Mouse (Mus musculus): ENCODE measurements around the gene Cd79b. TPM values are rescaled to one million over a fixed set of nuclear protein-coding genes. Genes with fewer than 3 reads are reported as not detected.

Cd79b gene
- total RNA-seq, 2 experiments from 2014 or later, result not detected

GRCm38 (mm10) chr11:106282452-106282851, 32.1 kb downstream of the Cd79b start:
- DNase-seq (ENCODE audit: low spot score in 2 of 2), result no peak
- TF ChIP-seq CTCF (conservative IDR thresholded peaks at IDR 0.05), result no peak
- H3K27ac ChIP-seq, result no peak overlapping the region
- no peak overlapping the region for H3K4me3 ChIP-seq

GRCm38 (mm10) chr11:106276454-106276853, 38.1 kb downstream of the Cd79b start, which contains the start of gene Tcam1:
Gene Tcam1, plus strand, starts transcription at chr11:106276672.
- no peak within 1 kb of the TSS for H3K27ac ChIP-seq
- DNase-seq (ENCODE audit: low spot score in 2 of 2), result peak; percentile 93 to 97
- peak within 1 kb of the TSS; percentile 28; the same call in 1 of the 2 replicates for H3K4me3 ChIP-seq
- TF ChIP-seq CTCF (conservative IDR thresholded peaks at IDR 0.05), result peak; percentile 89

- H3K4me3 ChIP-seq, result no peak overlapping the region
- no peak for TF ChIP-seq CTCF (conservative IDR thresholded peaks at IDR 0.05)
- no peak overlapping the region for H3K27ac ChIP-seq
- no peak for DNase-seq (ENCODE audit: low spot score in 2 of 2)
Observed at GRCm38 (mm10) chr11:106274971-106275411, 39.6 kb downstream of the Cd79b start.

- no peak for DNase-seq (ENCODE audit: low spot score in 2 of 2)
- no peak for TF ChIP-seq CTCF (conservative IDR thresholded peaks at IDR 0.05)
- Histone ChIP-seq H3K27ac (no peak overlapping the region), H3K4me3 (no peak overlapping the region)
Observed at GRCm38 (mm10) chr11:106274374-106274773, 40.2 kb downstream of the Cd79b start.

- H3K27ac ChIP-seq, result 0 out of 2 replicates have a peak overlapping the region, but pooled peaks have one; percentile 95
Observed at GRCm38 (mm10) chr11:106273811-106274210, 40.8 kb downstream of the Cd79b start.

GRCm38 (mm10) chr11:106273311-106273684, 41.3 kb downstream of the Cd79b start:
- H3K27ac ChIP-seq, result peak overlapping the region; percentile 95
- DNase-seq (ENCODE audit: low spot score in 2 of 2), result no peak
- peak overlapping the region; percentile 74 for H3K4me3 ChIP-seq
- TF ChIP-seq CTCF (conservative IDR thresholded peaks at IDR 0.05), result no peak

More at GRCm38 (mm10) chr11:106273811-106274210, 40.8 kb downstream of the Cd79b start:
- DNase-seq (ENCODE audit: low spot score in 2 of 2), result no peak
- H3K4me3 ChIP-seq, result no peak overlapping the region
- TF ChIP-seq CTCF (conservative IDR thresholded peaks at IDR 0.05), result no peak

- Histone ChIP-seq H3K27ac (peak within 1 kb of the TSS; percentile 98), H3K4me3 (peak within 1 kb of the TSS; percentile 74)
- peak; percentile 98 to 100 for DNase-seq (ENCODE audit: low spot score in 2 of 2)
- no peak for TF ChIP-seq CTCF (conservative IDR thresholded peaks at IDR 0.05)
Observed at GRCm38 (mm10) chr11:106272644-106273310, 41.8 kb downstream of the Cd79b start, which contains the start of gene Smarcd2. Gene Smarcd2, minus strand, starts transcription at chr11:106272972.

GRCm38 (mm10) chr11:106271794-106272643, 42.5 kb downstream of the Cd79b start:
- DNase-seq (ENCODE audit: low spot score in 2 of 2), result no peak
- Histone ChIP-seq H3K4me3 (peak overlapping the region; percentile 74), H3K27ac (peak overlapping the region; percentile 98)
- TF ChIP-seq CTCF (conservative IDR thresholded peaks at IDR 0.05), result no peak

GRCm38 (mm10) chr11:106271131-106271793, 43.3 kb downstream of the Cd79b start:
- peak overlapping the region; percentile 98 for H3K27ac ChIP-seq
- no peak for DNase-seq (ENCODE audit: low spot score in 2 of 2)
- H3K4me3 ChIP-seq, result peak overlapping the region; percentile 74
- peak; percentile 49 for TF ChIP-seq CTCF (conservative IDR thresholded peaks at IDR 0.05)

- peak overlapping the region; percentile 31 for H3K4me3 ChIP-seq
- no peak for TF ChIP-seq CTCF (conservative IDR thresholded peaks at IDR 0.05)
- no peak for DNase-seq (ENCODE audit: low spot score in 2 of 2)
- peak overlapping the region; percentile 96 for H3K27ac ChIP-seq
Observed at GRCm38 (mm10) chr11:106269060-106269431, 45.5 kb downstream of the Cd79b start.

GRCm38 (mm10) chr11:106268326-106269059, 46.1 kb downstream of the Cd79b start:
- TF ChIP-seq CTCF (conservative IDR thresholded peaks at IDR 0.05), result no peak
- peak in 1 of 2 experiments; percentile 76 for DNase-seq (ENCODE audit: low spot score in 2 of 2)
- H3K4me3 ChIP-seq, result peak overlapping the region; percentile 41
- H3K27ac ChIP-seq, result peak overlapping the region; percentile 96

- Histone ChIP-seq H3K4me3 (peak overlapping the region; percentile 41), H3K27ac (peak overlapping the region; percentile 96)
- TF ChIP-seq CTCF (conservative IDR thresholded peaks at IDR 0.05), result no peak
- DNase-seq (ENCODE audit: low spot score in 2 of 2), result no peak
Observed at GRCm38 (mm10) chr11:106267871-106268270, 46.7 kb downstream of the Cd79b start.

All from layer of hippocampus, adult 2 months (tissue).